Mouse (Mus musculus) limb, embryonic 10.5 days (tissue): ENCODE results near the gene Basp1. TPM values are rescaled to one million over a fixed set of nuclear protein-coding genes. Genes with fewer than 3 reads are reported as not detected.

Source experiments
- DNase-seq: peaks from one replicate; pipeline ENCODE4 v3.0.0-alpha.2; 2017; ENCODE audit warnings: low spot score
- H3K27ac ChIP-seq: fragments of 300-500 bp; sonication (generic); 2 replicates; pipeline ENCODE4 v1.5.1; 2016; ENCODE audit warnings: mild to moderate bottlenecking
- H3K27me3 ChIP-seq: fragments of 300-500 bp; sonication (generic); 2 replicates; pipeline ENCODE4 v1.6.1; 2016; ENCODE audit warnings: low read depth, mild to moderate bottlenecking; ENCODE audit not compliant: poor library complexity, severe bottlenecking
- H3K36me3 ChIP-seq: fragments of 300-500 bp; sonication (generic); 2 replicates; pipeline ENCODE4 v1.6.1; 2016; ENCODE audit warnings: mild to moderate bottlenecking, moderate library complexity
- H3K4me1 ChIP-seq: fragments of 300-500 bp; sonication (generic); 2 replicates; pipeline ENCODE4 v1.6.1; 2016
- H3K4me3 ChIP-seq: fragments of 300-500 bp; sonication (generic); 2 replicates; pipeline ENCODE4 v1.5.1; 2016; ENCODE audit warnings: mild to moderate bottlenecking, moderate library complexity
- H3K9me3 ChIP-seq: fragments of 300-500 bp; sonication (generic); replicated peaks from 2 replicates; pipeline ENCODE4 v1.6.1; 2016; ENCODE audit warnings: mild to moderate bottlenecking
- WGBS: fragments of 180-500 bp; shearing (Covaris S2); methylation state at CpG from one replicate; pipeline ENCODE4 v1.1.7; 2016; 5-methylcytosine and 5-hydroxymethylcytosine counted together
- polyA plus RNA-seq: library from polyadenylated mRNA; unstranded; fragments of >200 nt; fragmentation: Nextera tagmentation; extraction: Ambion mirVana; gene quantifications from 2 replicates; pipeline ENCODE4 v1.2.1, GENCODE M21; 2016

The Basp1 gene
- polyA plus RNA-seq, 1 experiment from 2014 or later: 41.1 TPM

DNA sequence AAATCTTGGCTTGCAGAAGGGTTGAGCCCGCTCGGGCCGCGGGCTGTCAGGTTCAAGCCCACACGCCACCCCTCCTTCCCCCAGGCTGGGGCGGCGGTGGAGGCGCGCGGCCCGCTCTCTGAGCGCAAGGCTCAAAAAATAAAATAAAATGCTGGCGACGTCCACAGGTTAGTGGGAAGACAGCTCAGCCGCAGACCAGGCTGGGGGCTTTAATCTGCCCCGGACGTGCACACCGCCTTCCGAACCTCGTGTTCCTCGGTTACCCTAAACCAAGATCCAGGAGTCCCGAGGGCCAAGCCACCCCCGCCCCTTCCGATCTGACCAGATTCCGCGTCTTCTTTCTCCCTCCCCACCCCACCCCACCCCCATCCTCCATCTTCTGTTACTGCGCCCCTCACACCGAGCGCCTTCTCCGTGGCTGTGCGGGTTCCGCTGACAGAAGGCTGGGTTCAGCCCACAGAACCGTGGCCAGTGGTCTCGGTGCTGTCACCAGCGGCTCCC is 753 bp downstream of the Basp1 start:
- Histone ChIP-seq H3K4me1 (peaks cover 14% of the 10 kb centered on the region), H3K27me3 (no peaks in the 10 kb centered on the region), H3K9me3 (no peaks in the 10 kb centered on the region), H3K36me3 (peaks cover 17% of the 10 kb centered on the region), H3K27ac (peak overlapping the region; percentile 99), H3K4me3 (peak overlapping the region; percentile 98)
- WGBS: under 1% methylated on average over 35 of the region's 35 CpGs
- DNase-seq: peak; percentile 73

GRCm38 (mm10) chr15:25412171-25412641 is 1.4 kb downstream of the Basp1 start:
- Histone ChIP-seq H3K4me1 (peaks cover 13% of the 10 kb centered on the region), H3K27me3 (no peaks in the 10 kb centered on the region), H3K27ac (peak overlapping the region; percentile 99), H3K4me3 (peak overlapping the region; percentile 98), H3K9me3 (no peaks in the 10 kb centered on the region), H3K36me3 (peaks cover 17% of the 10 kb centered on the region)
- DNase-seq: peak; percentile 91
- 0% methylated on average over 25 of the region's 25 CpGs for WGBS

- peak; percentile 46 for DNase-seq
- H3K27me3 ChIP-seq: no peaks in the 10 kb centered on the region
- peaks cover 13% of the 10 kb centered on the region for H3K4me1 ChIP-seq
- H3K9me3 ChIP-seq: no peaks in the 10 kb centered on the region
- 45% methylated on average over 7 of the region's 7 CpGs for WGBS
- H3K36me3 ChIP-seq: peaks cover 17% of the 10 kb centered on the region
- H3K27ac ChIP-seq: peak overlapping the region; percentile 99
- H3K4me3 ChIP-seq: peak overlapping the region; percentile 98
Measured at GRCm38 (mm10) chr15:25411461-25411860, 2.1 kb downstream of the Basp1 start.

DNA sequence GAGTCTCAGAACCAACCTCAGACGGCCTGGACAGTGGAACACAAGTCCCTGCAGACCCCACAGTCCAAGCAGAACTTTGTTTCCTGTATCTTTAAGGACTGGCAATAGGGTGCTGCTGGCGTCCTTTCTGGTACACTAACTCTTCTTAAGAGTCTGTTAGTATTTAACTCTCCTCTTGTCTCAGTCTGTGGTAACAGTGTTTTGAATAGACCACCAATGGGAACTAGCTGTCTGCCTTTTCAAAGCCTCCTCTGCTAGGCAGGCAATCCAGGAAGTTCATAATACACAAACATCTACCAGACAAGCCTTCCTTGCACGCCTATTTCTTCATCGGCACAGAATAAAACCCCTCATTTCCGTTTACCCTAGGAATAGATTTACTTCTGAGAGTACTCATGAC is 7.6 kb downstream of the Basp1 start:
- H3K9me3 ChIP-seq: no peaks in the 10 kb centered on the region
- DNase-seq: no peak
- WGBS: 87% methylated on average over 5 of the region's 5 CpGs
- no peaks in the 10 kb centered on the region for H3K27me3 ChIP-seq
- no peak overlapping the region for H3K4me3 ChIP-seq
- peaks cover 69% of the 10 kb centered on the region for H3K36me3 ChIP-seq
- peaks cover under 1% of the 10 kb centered on the region; the same call in 1 of the 2 replicates for H3K4me1 ChIP-seq
- H3K27ac ChIP-seq: no peak overlapping the region

DNA sequence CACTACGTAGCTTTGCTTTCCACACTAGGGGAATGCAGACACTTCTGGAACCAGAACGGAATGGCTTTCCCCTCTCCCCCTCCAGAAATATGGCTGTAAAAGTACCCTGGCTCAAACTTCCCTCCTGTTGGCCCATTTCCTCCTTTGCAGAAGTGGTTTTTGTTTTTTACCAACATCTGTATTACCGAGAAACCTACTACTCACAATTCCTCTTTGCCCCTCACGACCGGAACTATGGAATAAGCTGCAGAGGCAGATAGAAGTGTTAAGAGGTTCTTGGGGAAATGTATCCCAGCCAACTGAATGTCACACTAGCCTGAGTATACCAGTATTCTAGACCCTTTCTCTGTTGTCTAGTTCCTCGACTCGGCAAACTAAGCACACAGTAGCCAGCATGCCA is 9.7 kb downstream of the Basp1 start:
- no peaks in the 10 kb centered on the region for H3K27me3 ChIP-seq
- no peak overlapping the region for H3K27ac ChIP-seq
- 94% methylated on average over 7 of the region's 7 CpGs for WGBS
- no peaks in the 10 kb centered on the region; the same call in 1 of the 2 replicates for H3K4me1 ChIP-seq
- no peak for DNase-seq
- H3K4me3 ChIP-seq: no peak overlapping the region
- H3K36me3 ChIP-seq: peaks cover 77% of the 10 kb centered on the region
- H3K9me3 ChIP-seq: no peaks in the 10 kb centered on the region

DNA sequence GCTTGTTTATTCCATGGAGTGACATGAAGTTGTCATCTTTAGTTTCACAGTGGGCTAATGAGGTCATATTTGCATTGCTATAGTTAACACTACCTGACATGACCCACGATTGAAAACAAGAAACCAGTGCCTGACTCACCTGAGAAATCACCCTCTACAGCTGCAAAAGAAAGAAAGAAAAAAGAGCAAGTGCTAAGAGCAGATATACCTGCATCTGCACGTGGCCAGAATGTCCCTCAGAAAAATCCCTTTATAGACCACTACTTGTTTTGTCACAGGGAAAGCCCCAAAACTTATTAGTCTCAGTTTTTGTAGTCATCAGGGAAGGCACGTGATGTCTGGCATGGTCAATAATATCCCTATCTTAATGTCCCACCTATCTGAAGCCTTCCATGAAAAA is 11.6 kb downstream of the Basp1 start:
- no peaks in the 10 kb centered on the region for H3K27me3 ChIP-seq
- no peak overlapping the region for H3K27ac ChIP-seq
- WGBS: 90% methylated on average over 3 of the region's 3 CpGs
- no peaks in the 10 kb centered on the region for H3K9me3 ChIP-seq
- H3K36me3 ChIP-seq: peaks cover 77% of the 10 kb centered on the region
- no peak for DNase-seq
- H3K4me1 ChIP-seq: no peaks in the 10 kb centered on the region
- H3K4me3 ChIP-seq: no peak overlapping the region

DNA sequence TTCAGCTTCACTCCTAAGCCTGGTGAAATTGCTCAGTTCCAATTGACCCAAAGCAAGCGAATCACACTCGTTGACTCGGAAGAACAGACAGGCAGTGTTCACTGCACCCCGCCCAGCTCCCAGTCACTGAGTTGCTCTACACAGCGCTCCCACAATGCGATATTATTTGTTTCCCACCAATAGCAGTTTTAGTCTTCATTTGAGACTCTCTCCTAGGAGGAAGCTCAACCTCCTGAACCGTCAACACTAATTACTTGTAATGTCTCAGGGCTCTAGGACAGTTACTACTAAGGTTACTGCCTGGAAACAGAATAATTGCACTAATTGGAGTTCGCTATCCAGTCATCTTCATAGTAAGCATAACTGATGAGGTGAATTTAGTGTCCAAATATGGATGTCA is 13.3 kb downstream of the Basp1 start:
- Histone ChIP-seq H3K36me3 (peaks cover 73% of the 10 kb centered on the region), H3K27me3 (no peaks in the 10 kb centered on the region), H3K9me3 (no peaks in the 10 kb centered on the region), H3K4me1 (no peaks in the 10 kb centered on the region), H3K27ac (no peak overlapping the region), H3K4me3 (no peak overlapping the region)
- DNase-seq: no peak
- 92% methylated on average over 8 of the region's 8 CpGs for WGBS

DNA sequence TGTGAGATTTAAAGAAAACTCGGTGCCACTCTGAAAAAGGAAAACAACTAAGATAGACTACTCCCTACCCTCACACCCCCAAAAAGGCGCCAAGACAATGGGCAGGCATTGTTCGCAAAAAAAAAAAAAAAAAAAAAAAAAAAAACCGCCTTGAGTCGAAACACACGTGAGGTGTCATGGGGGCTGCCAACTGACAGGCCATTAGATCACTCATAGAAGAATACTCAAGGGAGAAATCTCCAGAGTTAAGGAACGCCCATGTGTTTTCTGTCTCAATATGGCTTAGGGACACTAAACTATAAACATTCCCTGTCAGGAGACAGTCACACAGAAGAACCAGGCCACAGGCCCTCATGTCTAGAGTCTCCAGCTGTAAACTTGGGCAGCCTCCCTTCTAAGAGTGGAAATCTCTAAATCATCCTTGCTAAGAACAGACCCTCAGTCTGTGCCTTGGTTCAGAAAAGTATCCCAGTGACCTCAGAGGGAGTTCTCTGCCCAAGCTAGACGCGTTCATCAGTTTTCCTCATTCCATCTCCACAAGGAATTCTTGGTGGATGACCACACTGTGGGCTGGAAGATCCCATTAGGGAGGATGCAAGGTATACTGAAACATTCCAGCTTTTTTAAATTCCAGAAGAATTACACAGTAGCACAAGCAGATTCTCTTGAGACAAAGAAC is 17.5 kb downstream of the Basp1 start:
- WGBS: 81% methylated on average over 9 of the region's 9 CpGs
- H3K27ac ChIP-seq: no peak overlapping the region
- no peaks in the 10 kb centered on the region for H3K9me3 ChIP-seq
- H3K36me3 ChIP-seq: peaks cover 60% of the 10 kb centered on the region
- H3K27me3 ChIP-seq: no peaks in the 10 kb centered on the region
- H3K4me3 ChIP-seq: no peak overlapping the region
- DNase-seq: no peak
- no peaks in the 10 kb centered on the region; the same call in 1 of the 2 replicates for H3K4me1 ChIP-seq

DNA sequence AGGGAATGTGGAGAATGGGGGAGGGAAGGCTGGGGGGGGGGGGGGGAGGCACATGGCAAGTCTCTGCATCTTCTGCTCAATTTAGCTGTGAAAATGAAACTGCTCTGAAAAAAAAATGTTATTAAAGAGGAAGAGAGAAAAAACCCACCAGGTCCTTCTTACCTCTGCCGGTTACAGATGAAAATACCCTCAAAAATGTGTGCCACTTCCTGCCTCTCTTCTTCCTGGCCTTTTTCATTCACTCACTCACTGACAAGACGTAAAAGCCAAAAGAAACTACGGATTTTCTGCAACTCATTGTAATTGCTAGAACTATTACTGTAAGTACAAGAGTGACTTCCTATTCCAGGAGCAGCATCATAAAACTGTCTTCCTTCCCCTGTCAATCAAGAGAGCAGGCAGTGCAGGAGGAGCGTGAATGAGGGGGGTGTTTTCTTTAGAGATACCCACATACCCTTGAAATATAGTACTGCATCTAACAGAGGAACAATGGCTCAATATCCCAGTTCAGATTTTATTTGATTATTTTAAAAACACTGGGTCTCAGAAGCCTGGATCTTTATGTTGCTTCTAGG is 21.0 kb downstream of the Basp1 start:
- no peaks in the 10 kb centered on the region; the same call in 1 of the 2 replicates for H3K4me1 ChIP-seq
- 88% methylated on average over 4 of the region's 4 CpGs for WGBS
- H3K4me3 ChIP-seq: no peak overlapping the region
- DNase-seq: no peak
- H3K36me3 ChIP-seq: peaks cover 58% of the 10 kb centered on the region
- no peak overlapping the region for H3K27ac ChIP-seq
- no peaks in the 10 kb centered on the region for H3K9me3 ChIP-seq
- H3K27me3 ChIP-seq: no peaks in the 10 kb centered on the region

- no peaks in the 10 kb centered on the region; the same call in 1 of the 2 replicates for H3K4me1 ChIP-seq
- H3K9me3 ChIP-seq: no peaks in the 10 kb centered on the region
- H3K27ac ChIP-seq: no peak overlapping the region
- DNase-seq: no peak
- WGBS: 94% methylated on average over 5 of the region's 5 CpGs
- no peaks in the 10 kb centered on the region for H3K27me3 ChIP-seq
- no peak overlapping the region for H3K4me3 ChIP-seq
- H3K36me3 ChIP-seq: peaks cover 71% of the 10 kb centered on the region
Measured at GRCm38 (mm10) chr15:25391210-25391609, 22.4 kb downstream of the Basp1 start.

GRCm38 (mm10) chr15:25387572-25387971 is 26.0 kb downstream of the Basp1 start:
- H3K4me1 ChIP-seq: no peaks in the 10 kb centered on the region
- H3K36me3 ChIP-seq: peaks cover 83% of the 10 kb centered on the region
- no peaks in the 10 kb centered on the region for H3K27me3 ChIP-seq
- H3K27ac ChIP-seq: no peak overlapping the region
- 92% methylated on average over 6 of the region's 6 CpGs for whole genome bisulfite sequencing
- DNase-seq: no peak
- H3K9me3 ChIP-seq: no peaks in the 10 kb centered on the region
- H3K4me3 ChIP-seq: no peak overlapping the region

DNA sequence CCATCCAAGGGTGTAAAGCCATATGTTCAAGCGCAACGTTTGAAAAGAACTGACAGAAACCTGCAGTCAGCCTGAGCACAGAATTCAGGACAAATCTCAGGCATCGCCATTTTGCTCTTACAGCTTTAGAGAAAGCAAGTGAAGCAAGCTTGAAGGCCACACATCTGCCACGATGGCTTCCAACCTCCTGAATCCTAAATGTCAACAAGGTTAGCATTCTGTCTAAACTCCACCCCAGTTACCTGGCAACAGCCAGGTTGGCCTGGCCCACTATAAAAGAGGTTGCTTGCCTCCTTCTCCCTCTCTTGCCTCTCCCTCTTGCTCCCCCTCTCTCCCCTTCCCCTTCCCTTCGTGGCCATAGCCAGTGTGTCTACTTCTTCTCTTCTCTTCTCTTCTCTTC is 33.5 kb downstream of the Basp1 start:
- Histone ChIP-seq H3K27me3 (no peaks in the 10 kb centered on the region), H3K4me1 (peaks cover 3% of the 10 kb centered on the region; the same call in 1 of the 2 replicates), H3K9me3 (no peaks in the 10 kb centered on the region), H3K27ac (no peak overlapping the region), H3K36me3 (peaks cover 59% of the 10 kb centered on the region), H3K4me3 (no peak overlapping the region)
- no peak for DNase-seq
- 91% methylated on average over 5 of the region's 5 CpGs for WGBS

- DNase-seq: no peak
- Histone ChIP-seq H3K27ac (no peak overlapping the region), H3K27me3 (no peaks in the 10 kb centered on the region), H3K36me3 (peaks cover 50% of the 10 kb centered on the region), H3K4me1 (peaks cover 3% of the 10 kb centered on the region; the same call in 1 of the 2 replicates), H3K9me3 (no peaks in the 10 kb centered on the region), H3K4me3 (no peak overlapping the region)
- 95% methylated on average over 8 of the region's 8 CpGs for WGBS
Measured at GRCm38 (mm10) chr15:25378707-25379106, 34.9 kb downstream of the Basp1 start.
